Mouse (Mus musculus): ENCODE data around the gene Rassf4.
"Not testable (repeated sequence)": the region's sequence is repeated elsewhere in the genome, so short reads cannot be mapped to it uniquely, and the experiment has no call there.

DNA sequence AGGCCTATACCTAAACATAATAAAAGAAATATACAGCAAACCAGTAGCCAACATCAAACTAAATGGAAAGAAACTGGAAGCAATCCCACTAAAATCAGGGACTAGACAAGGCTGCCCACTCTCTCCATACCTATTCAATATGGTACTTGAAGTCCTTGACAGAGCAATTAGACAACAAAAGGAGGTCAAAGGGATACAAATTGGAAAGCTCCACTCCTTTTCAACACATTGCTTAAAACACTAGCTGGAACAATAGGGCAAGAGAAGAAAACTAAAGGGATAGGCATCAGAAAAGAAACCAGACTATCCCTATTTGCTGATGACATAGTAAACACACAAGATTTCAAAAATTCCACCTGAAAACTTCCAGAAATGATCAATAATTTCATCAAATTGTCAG is 72.8 kb downstream of the Rassf4 start:
- TF ChIP-seq CTCF, EP300 (IDR thresholded peaks at IDR 0.05): not testable (repeated sequence)

Measured in lung, postnatal 0 days (tissue).